Mouse (Mus musculus): ENCODE measurements at regions not wholly inside any gene's neighbourhood (a gene's known extent, or its start where the extent isn't known, plus 50 kb on each side); places are given as distances from the start of the nearest gene placed in this dataset.
A peak's percentile ranks its signal among the peaks of the same experiment; 100 is the strongest.

DNA sequence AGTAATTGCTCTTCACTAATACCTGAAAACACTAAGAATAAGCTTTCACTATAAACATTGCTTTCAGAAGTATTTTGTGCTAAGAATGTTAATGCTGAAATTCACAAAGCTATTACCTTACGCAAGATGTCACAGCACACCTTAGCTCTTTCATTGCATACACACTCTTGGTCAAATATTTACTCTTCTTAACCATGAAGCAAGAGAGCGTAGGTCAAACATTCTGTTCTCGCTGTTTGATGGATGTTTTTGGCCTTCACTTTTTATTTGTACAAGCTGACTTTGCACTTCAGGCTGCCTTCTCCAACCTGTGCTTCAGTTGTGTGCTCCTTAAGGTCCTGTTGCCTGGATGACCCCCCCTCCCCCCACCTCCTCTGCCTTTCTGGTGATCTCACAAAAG is 212.8 kb upstream of the Chrm2 start:
- ChIA-PET POLR2A (no interaction called here), CTCF (no interaction called here)
- TF ChIP-seq CTCF (IDR thresholded peaks at IDR 0.05): no peak
- in situ Hi-C loops (cut with MboI; ENCODE audit: low pct_unique_long_range_greater_than_20kb): no loop called here
- H3K27me3 ChIP-seq: no peaks in the 10 kb centered on the region
- ATAC-seq (no peak), DNase-seq (ENCODE audit: low read depth, low spot score) (no peak)

DNA sequence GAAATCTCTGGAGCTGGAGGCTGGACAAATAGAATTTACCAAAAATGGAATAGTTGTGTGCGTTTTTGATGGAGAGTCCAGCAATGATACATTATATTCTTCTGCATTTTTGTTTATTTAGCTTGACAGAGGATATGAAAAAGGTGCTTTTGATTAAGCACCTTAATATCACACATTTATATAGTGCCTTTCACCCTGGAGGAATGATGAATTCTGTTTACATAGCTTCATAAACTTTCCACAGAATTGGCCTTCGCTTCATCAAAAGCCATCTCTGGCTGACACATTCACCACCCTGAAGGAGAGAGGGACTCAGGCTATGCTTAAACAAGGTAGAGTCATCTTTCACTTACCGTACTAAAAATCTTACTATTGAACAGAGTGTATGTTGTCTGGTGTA is 208.0 kb upstream of the Chrm2 start:
- POLR2A ChIA-PET: no interaction called here
- no peaks in the 10 kb centered on the region for H3K27me3 ChIP-seq
- ATAC-seq (no peak), DNase-seq (ENCODE audit: low read depth, low spot score) (no peak)
- CTCF ChIA-PET: no interaction called here
- in situ Hi-C loops (cut with MboI; ENCODE audit: low pct_unique_long_range_greater_than_20kb): no loop called here
- no peak for TF ChIP-seq CTCF (IDR thresholded peaks at IDR 0.05)

DNA sequence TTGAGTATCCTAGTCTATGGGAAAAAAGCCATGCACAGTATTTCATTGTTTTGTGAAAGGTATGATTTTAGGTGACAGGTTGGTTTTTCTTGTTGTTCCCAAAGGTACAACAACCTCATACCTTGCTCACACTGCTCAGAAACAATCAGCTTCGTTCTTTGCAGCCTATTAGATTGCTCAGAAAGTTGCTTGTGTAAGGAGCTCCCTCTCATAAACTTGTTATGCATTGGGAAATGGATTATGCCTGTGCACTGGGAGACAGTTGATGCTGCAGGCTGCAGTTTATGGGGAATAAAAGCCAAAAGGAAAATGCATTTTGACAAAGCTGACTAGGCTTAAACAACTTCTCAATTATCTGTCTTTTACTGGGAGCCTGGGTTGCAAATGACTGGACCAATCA is 205.2 kb upstream of the Chrm2 start:
- ChIA-PET CTCF (no interaction called here), POLR2A (no interaction called here)
- no peaks in the 10 kb centered on the region for H3K27me3 ChIP-seq
- in situ Hi-C loops (cut with MboI; ENCODE audit: low pct_unique_long_range_greater_than_20kb): no loop called here
- ATAC-seq: no peak
- DNase-seq (ENCODE audit: low read depth, low spot score): no peak
- no peak for TF ChIP-seq CTCF (IDR thresholded peaks at IDR 0.05)

DNA sequence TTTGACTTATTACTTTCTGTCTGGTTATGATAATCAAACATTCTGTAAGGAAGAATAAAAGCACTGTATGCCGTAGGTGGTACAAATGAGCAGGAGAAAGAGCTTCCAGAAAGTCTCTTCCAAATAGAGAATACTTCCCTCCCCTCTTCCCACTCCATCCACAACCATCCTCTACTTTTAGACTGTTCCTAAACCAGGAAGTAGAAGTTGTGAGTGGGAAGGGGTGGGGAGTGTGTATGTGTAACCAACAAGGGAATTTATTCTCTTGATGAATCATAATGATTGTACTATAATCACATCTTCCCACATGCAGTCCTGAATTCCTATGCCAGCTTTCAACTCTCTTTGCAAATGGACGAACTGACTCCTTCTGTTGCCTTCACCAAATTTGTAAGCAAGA is 181.2 kb upstream of the Chrm2 start:
- TF ChIP-seq CTCF (IDR thresholded peaks at IDR 0.05): no peak
- DNase-seq (ENCODE audit: low read depth, low spot score) (no peak), ATAC-seq (no peak)
- in situ Hi-C loops (cut with MboI; ENCODE audit: low pct_unique_long_range_greater_than_20kb): no loop called here
- no peaks in the 10 kb centered on the region for H3K27me3 ChIP-seq
- ChIA-PET CTCF (interaction anchor here (1.3 kb wide), 1 partner anchor 27 kb away, joined by 3 read pairs; no protein-coding TSS in a partner anchor), POLR2A (no interaction called here)

DNA sequence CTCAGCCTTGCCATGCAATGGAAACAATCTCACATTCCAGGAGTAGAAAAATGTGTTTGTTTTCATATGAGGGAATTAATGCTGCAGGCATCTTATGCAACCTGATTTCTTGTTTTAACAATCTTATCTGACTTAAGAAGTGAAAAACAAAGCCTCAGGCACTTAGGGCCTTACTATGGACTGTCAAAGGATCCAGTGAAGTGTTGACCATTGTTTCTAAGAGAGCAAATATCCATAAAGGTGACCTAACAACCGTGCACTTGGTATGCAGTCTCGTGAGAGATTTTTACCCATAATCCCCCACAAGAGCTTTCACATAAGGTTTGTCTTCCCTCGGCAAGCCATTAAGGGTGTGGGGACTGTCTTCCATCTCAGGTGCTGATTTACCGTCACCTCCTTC is 166.6 kb upstream of the Chrm2 start:
- TF ChIP-seq CTCF (IDR thresholded peaks at IDR 0.05): no peak
- ChIA-PET POLR2A (no interaction called here), CTCF (interaction anchor here (1.1 kb wide), 1 partner anchor 22 kb away, joined by 3 read pairs; no protein-coding TSS in a partner anchor)
- H3K27me3 ChIP-seq: no peaks in the 10 kb centered on the region
- in situ Hi-C loops (cut with MboI; ENCODE audit: low pct_unique_long_range_greater_than_20kb): no loop called here
- ATAC-seq (no peak), DNase-seq (ENCODE audit: low read depth, low spot score) (no peak)

DNA sequence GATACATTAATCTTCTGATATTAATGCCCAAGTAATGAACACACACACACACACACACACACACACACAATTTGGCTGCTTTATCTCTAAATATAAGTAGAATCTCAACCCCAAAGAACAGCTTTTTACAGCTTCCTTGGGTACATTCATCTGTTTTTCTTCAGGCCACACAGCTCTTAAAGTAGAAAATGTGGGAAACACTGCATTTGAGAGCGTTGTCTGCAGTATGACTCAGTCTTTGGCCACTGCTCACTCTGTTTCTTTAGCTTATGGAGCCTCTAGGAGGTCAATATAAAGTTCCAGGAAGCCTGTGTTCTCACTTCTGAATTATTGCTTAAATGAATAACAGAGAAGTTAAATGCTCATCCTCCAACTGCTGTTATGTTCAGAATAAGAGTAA is 153.4 kb upstream of the Chrm2 start:
- TF ChIP-seq CTCF (IDR thresholded peaks at IDR 0.05): no peak
- ChIA-PET POLR2A (no interaction called here), CTCF (interaction anchor here (1.1 kb wide), 1 partner anchor 28 kb away, joined by 3 read pairs; no protein-coding TSS in a partner anchor)
- DNase-seq (ENCODE audit: low read depth, low spot score) (no peak), ATAC-seq (no peak)
- in situ Hi-C loops (cut with MboI; ENCODE audit: low pct_unique_long_range_greater_than_20kb): no loop called here
- no peaks in the 10 kb centered on the region for H3K27me3 ChIP-seq

DNA sequence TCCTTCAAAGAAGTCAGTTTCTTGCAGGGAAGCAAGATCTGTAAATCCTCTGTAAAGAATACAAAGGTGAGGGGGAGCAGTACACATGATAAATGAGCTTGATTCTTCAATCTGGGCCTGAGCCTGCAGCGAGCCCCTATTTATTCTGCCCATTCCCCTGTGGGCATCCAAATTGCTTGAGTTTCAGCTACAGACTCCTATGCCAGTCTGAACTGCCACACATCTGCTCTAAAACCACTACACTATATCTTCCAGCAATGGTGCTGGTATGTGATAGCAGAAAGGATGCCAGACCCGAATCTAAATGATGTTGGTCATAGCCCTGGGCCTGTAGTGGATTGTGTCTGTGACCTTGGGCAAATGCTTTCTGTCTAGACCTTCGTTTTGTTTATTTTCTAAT is 140.9 kb upstream of the Chrm2 start:
- H3K27me3 ChIP-seq: no peaks in the 10 kb centered on the region
- no peak for TF ChIP-seq CTCF (IDR thresholded peaks at IDR 0.05)
- ChIA-PET CTCF (no interaction called here), POLR2A (no interaction called here)
- no peak for DNase-seq (ENCODE audit: low read depth, low spot score)
- in situ Hi-C loops (cut with MboI; ENCODE audit: low pct_unique_long_range_greater_than_20kb): no loop called here
- no peak for ATAC-seq

DNA sequence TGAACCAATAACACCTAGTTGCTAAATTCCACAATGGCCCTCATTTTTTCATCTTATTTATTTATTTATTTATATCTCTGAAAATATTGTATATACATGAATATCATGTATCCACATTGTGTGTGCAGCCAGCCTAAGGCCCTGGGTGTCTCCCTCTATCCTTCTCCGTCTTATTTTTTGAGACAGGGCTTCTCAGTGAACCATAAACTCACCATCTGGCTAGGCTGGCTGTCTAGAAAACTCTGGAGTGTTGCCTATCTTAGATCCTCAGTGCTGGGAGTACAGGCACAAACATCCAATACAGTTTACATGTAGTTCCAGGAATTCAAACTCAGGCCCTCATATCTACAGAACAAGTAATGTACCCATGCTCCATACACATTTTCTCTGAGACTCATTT is 139.7 kb upstream of the Chrm2 start:
- ChIA-PET POLR2A (no interaction called here), CTCF (no interaction called here)
- ATAC-seq: no peak
- no peak for DNase-seq (ENCODE audit: low read depth, low spot score)
- H3K27me3 ChIP-seq: peaks cover 2% of the 10 kb centered on the region
- TF ChIP-seq CTCF (IDR thresholded peaks at IDR 0.05): no peak
- in situ Hi-C loops (cut with MboI; ENCODE audit: low pct_unique_long_range_greater_than_20kb): no loop called here

DNA sequence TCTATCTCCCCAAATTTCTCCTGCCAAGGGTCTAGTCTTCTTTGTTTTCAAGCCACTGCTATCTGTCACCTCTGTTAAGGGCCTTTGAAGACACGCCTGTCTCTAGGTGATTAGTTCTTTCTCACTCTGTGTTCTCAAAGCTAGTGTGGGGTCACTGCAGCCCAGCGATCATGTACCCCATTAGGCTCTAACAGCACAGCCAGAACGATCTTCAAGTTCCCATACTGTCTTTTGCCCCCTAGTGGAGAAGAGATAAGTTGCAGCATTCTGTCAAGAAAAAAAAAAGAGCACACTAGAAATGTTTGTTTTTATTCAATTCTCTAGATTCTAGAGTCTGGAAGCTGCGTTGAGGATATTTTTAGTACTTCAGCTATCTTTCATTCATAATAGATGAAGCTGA is 138.8 kb upstream of the Chrm2 start:
- no peak for ATAC-seq
- H3K27me3 ChIP-seq: peaks cover 4% of the 10 kb centered on the region
- in situ Hi-C loops (cut with MboI; ENCODE audit: low pct_unique_long_range_greater_than_20kb): no loop called here
- no peak for DNase-seq (ENCODE audit: low read depth, low spot score)
- TF ChIP-seq CTCF (IDR thresholded peaks at IDR 0.05): peak; percentile 54
- POLR2A ChIA-PET: no interaction called here
- CTCF ChIA-PET: no interaction called here

DNA sequence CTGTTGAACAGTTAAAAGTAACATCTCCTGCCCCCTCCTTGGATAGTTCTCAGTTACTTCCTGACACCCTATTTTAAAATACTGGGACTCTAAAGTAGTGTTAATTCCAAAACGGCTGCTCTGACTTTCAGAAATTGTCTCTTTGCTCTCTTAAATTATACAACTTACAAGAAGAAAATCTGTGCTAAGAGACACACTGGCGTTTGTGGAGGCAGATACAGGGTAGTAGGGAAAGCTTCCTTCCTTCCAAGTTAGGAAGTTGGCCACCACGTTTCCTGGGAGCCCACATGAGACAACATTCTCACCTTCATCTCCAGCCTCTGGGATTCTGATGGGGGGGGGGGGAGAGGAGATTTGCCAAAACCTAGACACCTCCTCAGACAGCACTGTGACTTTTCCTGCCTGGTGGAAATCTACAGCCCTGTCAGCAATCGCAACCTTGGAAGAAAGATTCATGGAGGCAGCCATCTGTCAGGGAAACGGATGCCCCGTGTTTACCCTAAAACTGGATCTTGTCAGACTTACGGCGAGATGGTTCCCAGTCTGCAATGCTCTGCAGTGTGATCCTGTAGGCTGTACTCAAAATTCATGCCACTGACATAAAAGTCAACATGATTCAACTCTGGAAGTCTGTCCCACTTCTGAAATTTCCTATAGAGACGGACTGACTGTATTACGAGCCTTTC is 121.0 kb upstream of the Chrm2 start:
- ATAC-seq: no peak
- in situ Hi-C loops (cut with MboI; ENCODE audit: low pct_unique_long_range_greater_than_20kb): loop anchor here (25.0 kb wide), 1 partner anchor 855 kb away; no protein-coding TSS in a partner anchor
- POLR2A ChIA-PET: no interaction called here
- TF ChIP-seq CTCF (IDR thresholded peaks at IDR 0.05): no peak
- no peak for DNase-seq (ENCODE audit: low read depth, low spot score)
- no peaks in the 10 kb centered on the region for H3K27me3 ChIP-seq
- CTCF ChIA-PET: no interaction called here

DNA sequence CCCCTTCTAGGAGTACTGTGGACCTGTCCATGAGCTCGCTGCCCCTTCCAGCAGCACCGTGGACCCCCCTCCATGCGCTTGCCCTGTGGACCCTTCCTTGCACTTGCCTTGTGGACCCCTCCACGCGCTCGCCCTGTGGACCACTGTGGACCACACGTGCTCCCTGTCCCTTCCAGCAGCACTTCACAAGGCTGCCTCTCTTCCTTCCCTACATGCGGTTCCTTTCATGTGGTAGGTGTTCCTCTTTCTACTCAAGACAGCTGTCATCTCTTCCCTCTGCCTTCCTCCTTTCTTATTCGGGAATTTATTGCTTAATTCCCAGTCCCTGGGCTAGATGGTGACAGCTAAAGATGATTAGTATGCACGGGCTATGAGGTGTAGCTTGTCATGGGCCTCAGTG is 101.2 kb upstream of the Chrm2 start:
- POLR2A ChIA-PET: no interaction called here
- in situ Hi-C loops (cut with MboI; ENCODE audit: low pct_unique_long_range_greater_than_20kb): no loop called here
- DNase-seq (ENCODE audit: low read depth, low spot score) (no peak), ATAC-seq (no peak)
- no peaks in the 10 kb centered on the region for H3K27me3 ChIP-seq
- CTCF ChIA-PET: no interaction called here
- TF ChIP-seq CTCF (IDR thresholded peaks at IDR 0.05): no peak

DNA sequence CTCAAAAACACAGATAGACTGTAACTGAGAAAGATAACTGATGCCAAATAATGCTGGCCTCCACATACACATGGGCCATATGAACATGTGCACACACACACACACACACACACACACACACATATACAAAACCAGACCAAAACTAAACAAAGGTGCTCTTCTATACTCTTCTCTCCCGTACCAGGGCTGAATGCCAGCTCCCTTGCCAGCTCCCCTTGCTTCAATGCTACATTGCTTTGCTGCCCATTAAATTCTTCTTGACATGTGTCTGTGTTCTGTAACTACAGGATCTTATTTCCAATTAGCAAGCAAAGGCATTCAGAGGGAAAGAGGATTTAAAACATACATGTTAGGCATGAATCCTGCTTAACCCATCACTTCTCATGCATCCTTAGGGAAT is 74.3 kb upstream of the Chrm2 start:
- no peaks in the 10 kb centered on the region for H3K27me3 ChIP-seq
- in situ Hi-C loops (cut with MboI; ENCODE audit: low pct_unique_long_range_greater_than_20kb): no loop called here
- TF ChIP-seq CTCF (IDR thresholded peaks at IDR 0.05): no peak
- ChIA-PET POLR2A (no interaction called here), CTCF (no interaction called here)
- ATAC-seq: no peak
- no peak for DNase-seq (ENCODE audit: low read depth, low spot score)

Data from Patski (cell line).